Mouse (Mus musculus) small intestine, adult 2 months (tissue): ENCODE measurements around the gene Slc17a1.

ENCODE experiments used
- CTCF ChIP-seq: fragments of 200-500 bp; IDR thresholded peaks from 2 replicates; pipeline ENCODE4 v1.5.1; 2012; ENCODE audit warnings: low read depth, mild to moderate bottlenecking, control low read depth, inconsistent platforms, low read length, moderate library complexity, mixed read lengths; ENCODE audit not compliant: insufficient replicate concordance, insufficient read length; ENCODE audit errors: extremely low read depth
- POLR2A ChIP-seq: fragments of 200-500 bp; IDR thresholded peaks from 2 replicates; pipeline ENCODE4 v1.6.1; 2012; ENCODE audit warnings: low read depth, mild to moderate bottlenecking, control low read depth, inconsistent platforms, low read length, moderate library complexity

GRCm38 (mm10) chr13:23836630-23837029 is 30.9 kb upstream of the Slc17a1 start:
- no peak for TF ChIP-seq POLR2A
- TF ChIP-seq CTCF: no peak
